Mouse (Mus musculus): ENCODE measurements around the gene Ppl. TPM values are rescaled to one million over a fixed set of nuclear protein-coding genes. Genes with fewer than 3 reads are reported as not detected.

The Ppl gene
- polyA plus RNA-seq, 1 experiment from 2014 or later = 62.8 TPM

GRCm38 (mm10) chr16:5153299-5154026, 21.2 kb upstream of the Ppl start:
- Histone ChIP-seq H3K4me3 (replicated peaks; ENCODE audit: low read length) (no peak overlapping the region), H3K36me3 (ENCODE audit: control insufficient read depth, insufficient read depth, low read length) (no peaks in the 10 kb centered on the region), H3K9ac (ENCODE audit: low read length) (no peak overlapping the region), H3K27me3 (ENCODE audit: control insufficient read depth, insufficient read depth, low read length) (no peaks in the 10 kb centered on the region), H3K4me1 (ENCODE audit: control insufficient read depth, insufficient read depth, low read length) (no peaks in the 10 kb centered on the region), H3K27ac (ENCODE audit: low read length) (no peak overlapping the region), H3K4me2 (ENCODE audit: low read depth, low read length) (no peak overlapping the region), H3K9me3 (replicated peaks; ENCODE audit: control insufficient read depth, low read length) (no peaks in the 10 kb centered on the region)
- WGBS = 55% methylated on average over 6 of the region's 6 CpGs
- ATAC-seq (ENCODE audit: insufficient read depth, low FRiP score) = no peak

- Histone ChIP-seq H3K4me3 (replicated peaks; ENCODE audit: low read length) (no peak overlapping the region), H3K9me3 (replicated peaks; ENCODE audit: control insufficient read depth, low read length) (no peaks in the 10 kb centered on the region), H3K36me3 (ENCODE audit: control insufficient read depth, insufficient read depth, low read length) (no peaks in the 10 kb centered on the region), H3K4me2 (ENCODE audit: low read depth, low read length) (no peak overlapping the region), H3K27me3 (ENCODE audit: control insufficient read depth, insufficient read depth, low read length) (peaks cover 15% of the 10 kb centered on the region), H3K27ac (ENCODE audit: low read length) (no peak overlapping the region), H3K4me1 (ENCODE audit: control insufficient read depth, insufficient read depth, low read length) (0 out of 2 replicates have a peak, but pooled peaks cover 6% of the 10 kb centered on the region), H3K9ac (ENCODE audit: low read length) (no peak overlapping the region)
- no peak for ATAC-seq (ENCODE audit: insufficient read depth, low FRiP score)
- WGBS = 76% methylated on average over 10 of the region's 10 CpGs
These were observed 18.3 kb upstream of the Ppl start for GRCm38 (mm10) chr16:5150544-5150943.

DNA sequence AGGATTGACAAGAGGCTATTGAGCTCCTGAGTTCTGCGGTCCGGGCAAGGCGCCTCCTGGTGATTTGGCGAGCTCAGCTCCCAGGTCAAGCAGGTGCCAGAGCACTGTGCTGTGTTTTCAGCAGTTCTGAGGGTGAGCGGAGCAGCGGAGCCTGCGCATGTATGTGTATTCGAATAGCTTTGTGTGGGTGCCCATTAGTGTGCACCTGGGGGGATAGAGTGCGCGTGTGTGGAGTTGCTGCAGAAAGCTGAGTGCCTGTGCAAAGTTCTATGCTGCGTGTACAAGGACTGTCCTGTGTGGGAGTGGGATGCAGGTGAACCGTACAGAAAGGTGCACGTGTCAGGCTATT, 14.8 kb upstream of the Ppl start, which contains the start of gene Sec14l5:
Gene Sec14l5, plus strand, starts transcription at position 73 of the 349 bp plus-strand sequence.
- Histone ChIP-seq H3K36me3 (ENCODE audit: control insufficient read depth, insufficient read depth, low read length) (no peaks in the 10 kb centered on the region), H3K9ac (ENCODE audit: low read length) (peak within 1 kb of the TSS; percentile 9; the same call in 1 of the 2 replicates), H3K27ac (ENCODE audit: low read length) (no peak within 1 kb of the TSS), H3K9me3 (replicated peaks; ENCODE audit: control insufficient read depth, low read length) (no peaks in the 10 kb centered on the region), H3K4me1 (ENCODE audit: control insufficient read depth, insufficient read depth, low read length) (0 out of 2 replicates have a peak, but pooled peaks cover 6% of the 10 kb centered on the region), H3K4me2 (ENCODE audit: low read depth, low read length) (peak within 1 kb of the TSS; percentile 66), H3K27me3 (ENCODE audit: control insufficient read depth, insufficient read depth, low read length) (peaks cover 15% of the 10 kb centered on the region), H3K4me3 (replicated peaks; ENCODE audit: low read length) (peak within 1 kb of the TSS; percentile 45)
- no peak; the same call in 1 of the 2 replicates for ATAC-seq (ENCODE audit: insufficient read depth, low FRiP score)
- WGBS = 11% methylated on average over 13 of the region's 13 CpGs

GRCm38 (mm10) chr16:5146367-5147036, 14.3 kb upstream of the Ppl start:
- ATAC-seq (ENCODE audit: insufficient read depth, low FRiP score) = peak; percentile 93
- Histone ChIP-seq H3K36me3 (ENCODE audit: control insufficient read depth, insufficient read depth, low read length) (no peaks in the 10 kb centered on the region), H3K9ac (ENCODE audit: low read length) (peak overlapping the region; percentile 9; the same call in 1 of the 2 replicates), H3K4me2 (ENCODE audit: low read depth, low read length) (peak overlapping the region; percentile 66), H3K4me3 (replicated peaks; ENCODE audit: low read length) (peak overlapping the region; percentile 45), H3K9me3 (replicated peaks; ENCODE audit: control insufficient read depth, low read length) (no peaks in the 10 kb centered on the region), H3K27me3 (ENCODE audit: control insufficient read depth, insufficient read depth, low read length) (peaks cover 15% of the 10 kb centered on the region), H3K4me1 (ENCODE audit: control insufficient read depth, insufficient read depth, low read length) (peaks cover 7% of the 10 kb centered on the region; the same call in 1 of the 2 replicates), H3K27ac (ENCODE audit: low read length) (no peak overlapping the region)
- WGBS = under 1% methylated on average over 26 of the region's 26 CpGs

DNA sequence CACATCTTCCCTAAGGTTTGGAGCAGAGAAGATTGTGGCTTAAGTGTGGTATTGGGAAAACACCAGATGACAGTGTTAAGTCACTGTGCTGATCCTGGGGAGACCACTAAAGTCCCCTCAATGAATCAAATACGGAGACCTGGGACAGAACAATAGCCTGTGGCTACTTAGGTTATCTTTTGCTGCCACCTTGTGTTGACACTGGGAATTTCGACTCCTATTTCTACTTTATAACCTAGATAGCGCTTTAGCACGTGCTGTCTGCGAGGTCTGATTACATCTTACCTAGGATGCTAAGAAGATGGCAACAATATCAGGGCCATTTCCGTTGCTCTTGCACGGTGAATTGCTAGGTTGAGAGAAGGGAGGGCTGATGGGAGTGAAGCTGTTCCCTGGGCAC, 13.3 kb upstream of the Ppl start:
- under 1% methylated on average over 7 of the region's 7 CpGs for WGBS
- no peak for ATAC-seq (ENCODE audit: insufficient read depth, low FRiP score)
- no peak overlapping the region for H3K4me2 ChIP-seq (ENCODE audit: low read depth, low read length)
- peaks cover 15% of the 10 kb centered on the region for H3K27me3 ChIP-seq (ENCODE audit: control insufficient read depth, insufficient read depth, low read length)
- H3K4me1 ChIP-seq (ENCODE audit: control insufficient read depth, insufficient read depth, low read length) = peaks cover 10% of the 10 kb centered on the region
- H3K4me3 ChIP-seq (replicated peaks; ENCODE audit: low read length) = no peak overlapping the region
- H3K9me3 ChIP-seq (replicated peaks; ENCODE audit: control insufficient read depth, low read length) = no peaks in the 10 kb centered on the region
- no peak overlapping the region for H3K9ac ChIP-seq (ENCODE audit: low read length)
- no peak overlapping the region for H3K27ac ChIP-seq (ENCODE audit: low read length)
- H3K36me3 ChIP-seq (ENCODE audit: control insufficient read depth, insufficient read depth, low read length) = no peaks in the 10 kb centered on the region

DNA sequence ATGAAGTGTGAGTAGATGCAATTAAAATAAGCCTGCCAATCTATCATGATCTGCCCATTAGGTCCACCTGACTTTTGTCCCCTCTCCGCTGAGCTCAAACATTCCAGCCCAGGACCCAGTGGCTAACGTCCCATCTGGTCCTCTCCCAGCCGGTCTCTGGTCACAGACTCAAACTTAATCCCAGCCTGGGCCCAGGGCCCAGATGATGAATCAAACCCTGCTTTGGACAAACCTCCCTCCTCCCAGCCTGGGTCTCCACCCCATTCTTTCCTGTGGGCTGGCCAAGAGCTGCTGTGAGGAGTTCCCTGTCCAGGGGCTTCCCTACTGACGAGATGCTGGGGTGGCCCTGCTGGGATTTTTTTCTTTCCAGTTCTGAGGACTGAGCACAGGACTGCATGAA, 7.5 kb upstream of the Ppl start:
- WGBS = 27% methylated on average over 4 of the region's 4 CpGs
- Histone ChIP-seq H3K9me3 (replicated peaks; ENCODE audit: control insufficient read depth, low read length) (no peaks in the 10 kb centered on the region), H3K9ac (ENCODE audit: low read length) (no peak overlapping the region), H3K4me3 (replicated peaks; ENCODE audit: low read length) (no peak overlapping the region), H3K4me1 (ENCODE audit: control insufficient read depth, insufficient read depth, low read length) (peaks cover 30% of the 10 kb centered on the region), H3K27ac (ENCODE audit: low read length) (no peak overlapping the region; the same call in 1 of the 2 replicates), H3K27me3 (ENCODE audit: control insufficient read depth, insufficient read depth, low read length) (no peaks in the 10 kb centered on the region), H3K36me3 (ENCODE audit: control insufficient read depth, insufficient read depth, low read length) (no peaks in the 10 kb centered on the region), H3K4me2 (ENCODE audit: low read depth, low read length) (no peak overlapping the region)
- ATAC-seq (ENCODE audit: insufficient read depth, low FRiP score) = peak; percentile 24; the same call in 1 of the 2 replicates

- ATAC-seq (ENCODE audit: insufficient read depth, low FRiP score) = no peak
- WGBS = 55% methylated on average over 12 of the region's 12 CpGs
- H3K9me3 ChIP-seq (replicated peaks; ENCODE audit: control insufficient read depth, low read length) = no peaks in the 10 kb centered on the region
These were observed 4.9 kb upstream of the Ppl start for GRCm38 (mm10) chr16:5137006-5137540.

GRCm38 (mm10) chr16:5136505-5136904, 4.3 kb upstream of the Ppl start:
- H3K9ac ChIP-seq (ENCODE audit: low read length) = no peak overlapping the region
- 9% methylated on average over 4 of the region's 4 CpGs for WGBS
- peak; percentile 82 for ATAC-seq (ENCODE audit: insufficient read depth, low FRiP score)
- H3K9me3 ChIP-seq (replicated peaks; ENCODE audit: control insufficient read depth, low read length) = no peaks in the 10 kb centered on the region
- H3K4me2 ChIP-seq (ENCODE audit: low read depth, low read length) = 0 out of 2 replicates have a peak overlapping the region, but pooled peaks have one; percentile 12
- peaks cover 19% of the 10 kb centered on the region for H3K27me3 ChIP-seq (ENCODE audit: control insufficient read depth, insufficient read depth, low read length)
- peak overlapping the region; percentile 96 for H3K27ac ChIP-seq (ENCODE audit: low read length)
- no peak overlapping the region for H3K4me3 ChIP-seq (replicated peaks; ENCODE audit: low read length)
- H3K36me3 ChIP-seq (ENCODE audit: control insufficient read depth, insufficient read depth, low read length) = no peaks in the 10 kb centered on the region
- peaks cover 43% of the 10 kb centered on the region for H3K4me1 ChIP-seq (ENCODE audit: control insufficient read depth, insufficient read depth, low read length)

More at GRCm38 (mm10) chr16:5137006-5137540, 4.9 kb upstream of the Ppl start:
- no peaks in the 10 kb centered on the region for H3K36me3 ChIP-seq (ENCODE audit: control insufficient read depth, insufficient read depth, low read length)
- peaks cover 13% of the 10 kb centered on the region for H3K27me3 ChIP-seq (ENCODE audit: control insufficient read depth, insufficient read depth, low read length)
- no peak overlapping the region for H3K4me3 ChIP-seq (replicated peaks; ENCODE audit: low read length)
- no peak overlapping the region for H3K9ac ChIP-seq (ENCODE audit: low read length)
- H3K4me2 ChIP-seq (ENCODE audit: low read depth, low read length) = no peak overlapping the region
- peak overlapping the region; percentile 78 for H3K27ac ChIP-seq (ENCODE audit: low read length)
- H3K4me1 ChIP-seq (ENCODE audit: control insufficient read depth, insufficient read depth, low read length) = peaks cover 40% of the 10 kb centered on the region
